Mouse (Mus musculus): ENCODE data around the gene Gtf2b. TPM values are rescaled to one million over a fixed set of nuclear protein-coding genes. Genes with fewer than 3 reads are reported as not detected.

Gene Gtf2b
- polyA plus RNA-seq, 1 experiment from 2014 or later = 112 TPM

Other genes with a start within 250 kb of the Gtf2b start
- gene Gbp7, start 234.7 kb upstream of the Gtf2b start, polyA plus RNA-seq (2014; fragmentation: Nextera tagmentation; extraction: Ambion mirVana) = 1.5 TPM in 2 replicates
- gene Gbp3, start 205.0 kb upstream of the Gtf2b start, polyA plus RNA-seq (2014; fragmentation: Nextera tagmentation; extraction: Ambion mirVana) = 1.0 and 1.5 TPM in 2 replicates
- gene Gbp2b, start 170.2 kb upstream of the Gtf2b start, polyA plus RNA-seq (2014; fragmentation: Nextera tagmentation; extraction: Ambion mirVana) = not detected in 2 replicates
- 0.33 and 0.63 TPM in 2 replicates for gene Gbp2, start 144.4 kb upstream of the Gtf2b start, polyA plus RNA-seq (2014; fragmentation: Nextera tagmentation; extraction: Ambion mirVana)
- 6.2 and 7.5 TPM in 2 replicates for gene Kyat3, start 64.0 kb upstream of the Gtf2b start, polyA plus RNA-seq (2014; fragmentation: Nextera tagmentation; extraction: Ambion mirVana)
- 26.4 and 27.2 TPM in 2 replicates for gene Pkn2, start 117.0 kb downstream of the Gtf2b start, polyA plus RNA-seq (2014; fragmentation: Nextera tagmentation; extraction: Ambion mirVana)

All from forebrain, embryonic 14.5 days (tissue).